Mouse (Mus musculus): ENCODE results near the gene Mrpl24.
A peak's percentile ranks its signal among the peaks of the same experiment; 100 is the strongest.

Mrpl24 gene

DNA sequence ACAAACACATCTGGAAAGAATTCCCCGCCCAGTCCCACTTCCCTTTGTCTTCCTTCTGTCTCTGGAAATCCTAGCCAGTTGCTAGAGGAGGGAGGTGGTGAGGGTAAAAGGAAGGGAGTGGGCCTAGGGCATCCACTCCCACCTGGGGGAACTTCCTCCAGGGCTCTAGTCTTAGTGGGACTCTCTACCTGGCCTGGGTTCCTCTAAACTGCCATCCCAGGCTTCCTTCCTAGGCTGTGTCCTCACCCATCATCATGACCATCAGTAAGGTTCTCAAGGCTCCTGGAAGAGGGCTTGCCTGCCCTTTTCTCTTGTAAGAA, 27.2 kb downstream of the Mrpl24 start:
- DNase-seq (ENCODE audit: inconsistent age in 2 of 2, low spot score in 1 of 2), result no peak

DNA sequence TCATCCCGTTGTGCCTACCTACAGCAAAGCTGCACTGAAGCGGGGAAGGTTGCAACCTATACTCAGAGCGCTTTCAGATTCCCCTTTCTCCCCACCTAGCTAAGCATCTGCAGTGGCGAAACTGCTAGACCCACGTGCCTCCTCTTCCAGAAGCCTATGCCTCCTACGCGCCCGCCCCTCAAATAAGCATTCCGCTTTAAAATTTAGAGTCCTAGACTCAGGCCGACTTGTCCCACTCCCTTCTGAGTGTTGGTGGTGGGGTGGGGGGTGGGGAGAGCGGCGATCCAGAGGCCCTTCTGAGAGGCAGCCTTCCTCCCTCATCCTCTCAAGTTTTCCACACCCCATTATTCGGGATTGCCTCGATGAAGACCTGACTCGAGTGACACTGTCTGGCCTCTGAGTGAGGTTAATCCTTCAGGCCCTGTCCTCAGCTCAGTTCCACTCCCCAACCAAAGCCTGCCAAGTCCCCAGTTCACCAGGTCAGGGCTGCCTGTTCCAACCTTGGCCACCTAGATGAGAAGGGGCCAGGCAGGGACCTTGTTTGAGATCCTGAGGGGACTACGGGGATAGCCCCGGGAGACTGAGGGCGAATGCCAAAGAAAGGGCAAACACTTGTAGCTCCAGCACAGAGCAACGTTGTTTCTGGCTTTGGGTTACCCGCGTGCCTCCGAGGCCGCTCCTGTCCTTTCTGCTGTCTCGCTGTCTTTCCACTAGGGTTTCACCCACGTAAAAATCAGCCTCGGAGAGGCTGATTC, 27.9 kb downstream of the Mrpl24 start:
- peak in 1 of 2 experiments; percentile 50 for DNase-seq (ENCODE audit: inconsistent age in 2 of 2, low spot score in 1 of 2)

- peak in 1 of 2 experiments; percentile 32 for DNase-seq (ENCODE audit: inconsistent age in 2 of 2, low spot score in 1 of 2)
Observed at GRCm38 (mm10) chr3:87947811-87948199, 28.5 kb downstream of the Mrpl24 start.

- DNase-seq (ENCODE audit: inconsistent age in 2 of 2, low spot score in 1 of 2), result peak in 1 of 2 experiments; percentile 46
Observed at GRCm38 (mm10) chr3:87948378-87949265, 29.3 kb downstream of the Mrpl24 start, which contains the start of gene Crabp2. Crabp2 (plus strand) TSS chr3:87948666.

DNA sequence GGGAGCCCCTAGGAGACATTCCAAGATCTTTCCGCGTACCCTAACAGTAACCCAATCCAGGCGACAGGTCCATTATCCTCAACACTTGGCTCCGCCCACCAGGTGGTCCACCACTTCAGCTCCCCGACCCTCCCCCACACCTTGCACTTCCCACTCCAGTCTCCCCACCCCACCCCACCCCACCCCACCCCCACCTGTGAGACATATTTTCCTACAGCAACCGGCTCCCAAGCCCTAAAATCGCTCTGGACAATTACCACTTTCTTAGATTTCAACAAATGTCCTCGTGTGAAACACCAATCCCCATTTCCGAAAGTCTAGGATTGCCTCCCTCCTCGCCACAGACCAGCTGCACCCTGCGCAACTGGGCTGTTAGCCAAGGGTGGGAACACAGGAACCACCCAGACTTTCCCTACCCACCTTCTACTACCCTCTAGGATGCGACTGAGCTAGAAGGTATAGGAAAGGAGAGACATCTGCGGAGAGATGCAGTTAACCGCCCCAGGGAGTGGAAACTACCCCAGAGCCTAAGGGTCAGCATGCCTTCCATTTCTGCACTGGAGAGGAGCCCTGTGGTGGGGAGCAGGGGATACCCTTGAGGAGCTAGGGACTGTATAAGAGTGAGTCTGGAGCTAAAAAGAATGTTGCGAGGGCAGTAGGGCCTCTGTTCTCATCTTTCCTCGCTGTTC, 30.1 kb downstream of the Mrpl24 start:
- no peak for DNase-seq (ENCODE audit: inconsistent age in 2 of 2, low spot score in 1 of 2)

GRCm38 (mm10) chr3:87949955-87950515, 30.7 kb downstream of the Mrpl24 start:
- no peak for DNase-seq (ENCODE audit: inconsistent age in 2 of 2, low spot score in 1 of 2)

- DNase-seq (ENCODE audit: inconsistent age in 2 of 2, low spot score in 1 of 2), result no peak
Observed at GRCm38 (mm10) chr3:87951946-87952345, 32.6 kb downstream of the Mrpl24 start.

DNA sequence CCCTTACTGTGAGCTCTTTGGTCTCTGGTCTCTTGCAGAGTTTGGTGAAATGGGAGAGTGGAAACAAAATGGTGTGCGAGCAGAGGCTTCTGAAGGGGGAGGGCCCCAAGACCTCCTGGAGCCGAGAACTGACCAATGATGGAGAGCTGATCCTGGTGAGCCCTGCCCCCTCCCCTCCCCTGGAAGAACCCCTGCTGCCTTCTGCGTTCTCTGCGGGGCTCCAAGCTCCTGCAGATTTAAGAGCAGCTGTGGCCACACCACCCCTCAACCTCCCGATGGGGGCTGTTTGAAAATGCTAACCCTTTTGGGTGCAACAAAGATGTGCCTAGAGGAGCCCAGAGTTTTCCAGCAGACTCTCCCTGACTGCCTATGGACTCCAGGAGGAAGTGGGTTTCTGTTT, 33.1 kb downstream of the Mrpl24 start:
- DNase-seq (ENCODE audit: inconsistent age in 2 of 2, low spot score in 1 of 2), result no peak

DNA sequence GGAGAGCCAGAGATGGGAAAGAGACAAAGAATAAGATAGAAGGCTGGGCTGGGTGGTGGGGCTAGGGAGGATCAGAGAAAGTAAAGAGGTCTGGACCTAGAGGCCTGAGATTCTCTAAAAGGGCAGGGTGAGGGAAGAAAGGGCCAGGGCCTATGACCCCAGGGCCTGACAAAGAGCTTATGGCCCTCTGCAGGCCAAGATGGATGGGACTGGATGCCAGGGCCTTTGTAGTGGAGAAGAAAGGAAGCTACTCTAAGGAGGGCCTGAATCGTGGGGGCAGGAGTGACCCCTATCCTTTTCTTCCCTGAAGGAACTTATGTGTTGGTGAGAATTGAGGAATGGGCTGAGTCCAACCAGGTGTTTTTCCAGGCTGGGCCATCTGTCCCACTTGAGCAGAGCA, 38.8 kb downstream of the Mrpl24 start:
- no peak for DNase-seq (ENCODE audit: inconsistent age in 2 of 2, low spot score in 1 of 2)

- no peak for DNase-seq (ENCODE audit: inconsistent age in 2 of 2, low spot score in 1 of 2)
Observed at GRCm38 (mm10) chr3:87958476-87958875, 39.2 kb downstream of the Mrpl24 start.

- no peak for DNase-seq (ENCODE audit: inconsistent age in 2 of 2, low spot score in 1 of 2)
Observed at GRCm38 (mm10) chr3:87958967-87959366, 39.7 kb downstream of the Mrpl24 start.

GRCm38 (mm10) chr3:87959371-87959770, 40.1 kb downstream of the Mrpl24 start:
- DNase-seq (ENCODE audit: inconsistent age in 2 of 2, low spot score in 1 of 2), result no peak

GRCm38 (mm10) chr3:87960191-87960585, 40.9 kb downstream of the Mrpl24 start:
- no peak for DNase-seq (ENCODE audit: inconsistent age in 2 of 2, low spot score in 1 of 2)

DNA sequence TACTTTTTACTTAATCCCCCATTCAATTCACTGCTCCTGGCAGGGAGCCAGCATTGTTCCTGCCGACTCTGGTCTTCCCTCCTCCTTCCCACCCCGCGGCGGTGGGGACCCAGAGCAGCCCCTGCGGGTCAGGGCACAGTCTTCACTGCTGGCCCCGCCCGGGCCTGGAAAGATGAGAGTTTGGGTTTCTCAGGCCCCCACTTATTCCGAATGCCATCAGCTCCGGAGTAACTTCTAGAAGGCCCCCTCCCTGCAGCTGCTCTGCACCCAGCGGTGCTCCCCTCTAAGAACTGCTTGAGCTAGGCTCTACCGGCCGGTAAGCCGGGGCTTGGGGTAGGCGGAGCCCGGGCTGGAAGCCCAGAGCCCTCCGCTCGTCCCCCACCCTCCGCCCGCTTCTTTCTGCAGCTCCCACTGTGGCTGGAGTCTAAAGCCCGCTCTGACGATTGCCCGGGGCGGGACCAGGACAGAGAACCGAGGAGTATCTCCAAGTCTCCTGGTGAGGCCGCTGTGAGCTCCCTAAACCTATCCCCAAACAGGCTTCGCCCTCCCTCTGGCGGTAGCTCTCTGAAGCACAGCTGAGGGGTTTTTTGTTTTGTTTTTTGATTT, 41.4 kb downstream of the Mrpl24 start:
- DNase-seq (ENCODE audit: inconsistent age in 2 of 2, low spot score in 1 of 2), result peak; percentile 87 to 94

DNA sequence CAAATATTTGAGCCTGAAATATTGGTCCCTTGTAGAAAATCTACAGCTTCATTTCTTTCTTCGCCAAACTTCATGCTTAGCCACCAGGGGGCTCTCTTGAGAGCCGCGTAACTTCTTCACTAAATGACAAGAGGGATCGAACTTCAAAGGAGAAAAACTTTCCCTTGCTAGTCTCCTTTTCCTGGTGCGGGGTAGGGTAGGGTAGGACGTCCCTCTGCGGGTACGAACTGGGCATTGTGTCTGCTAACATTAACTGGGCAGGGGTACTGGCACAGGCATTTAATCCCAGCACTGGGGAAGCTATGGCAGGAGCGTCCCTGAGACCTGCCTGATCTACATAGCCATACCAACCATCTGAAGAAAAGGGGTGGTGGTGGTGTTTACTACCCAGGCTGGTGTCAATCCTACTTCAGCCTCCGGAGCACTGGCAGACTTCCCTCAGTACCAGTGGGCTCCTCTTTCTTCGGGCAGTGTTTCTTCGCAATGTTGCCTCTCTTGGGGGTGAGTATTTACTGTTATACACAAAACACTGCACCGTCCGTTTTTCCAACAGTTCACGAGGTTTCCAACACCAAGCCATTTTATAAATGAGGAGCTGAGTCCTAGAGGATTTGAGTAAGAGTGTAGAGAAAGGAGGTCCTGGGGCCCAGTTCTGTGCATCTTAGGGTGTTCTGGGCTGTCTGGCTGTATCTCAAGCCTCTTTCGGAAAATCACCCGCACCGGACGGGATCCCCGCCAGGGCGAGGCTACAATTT, 51.1 kb downstream of the Mrpl24 start:
- DNase-seq (ENCODE audit: inconsistent age in 2 of 2, low spot score in 1 of 2), result peak; percentile 57 to 88

GRCm38 (mm10) chr3:87970939-87971488, 51.7 kb downstream of the Mrpl24 start, which contains the start of gene Nes:
Nes (plus strand) TSS chr3:87971078.
- peak; percentile 47 to 76 for DNase-seq (ENCODE audit: inconsistent age in 2 of 2, low spot score in 1 of 2)

DNA sequence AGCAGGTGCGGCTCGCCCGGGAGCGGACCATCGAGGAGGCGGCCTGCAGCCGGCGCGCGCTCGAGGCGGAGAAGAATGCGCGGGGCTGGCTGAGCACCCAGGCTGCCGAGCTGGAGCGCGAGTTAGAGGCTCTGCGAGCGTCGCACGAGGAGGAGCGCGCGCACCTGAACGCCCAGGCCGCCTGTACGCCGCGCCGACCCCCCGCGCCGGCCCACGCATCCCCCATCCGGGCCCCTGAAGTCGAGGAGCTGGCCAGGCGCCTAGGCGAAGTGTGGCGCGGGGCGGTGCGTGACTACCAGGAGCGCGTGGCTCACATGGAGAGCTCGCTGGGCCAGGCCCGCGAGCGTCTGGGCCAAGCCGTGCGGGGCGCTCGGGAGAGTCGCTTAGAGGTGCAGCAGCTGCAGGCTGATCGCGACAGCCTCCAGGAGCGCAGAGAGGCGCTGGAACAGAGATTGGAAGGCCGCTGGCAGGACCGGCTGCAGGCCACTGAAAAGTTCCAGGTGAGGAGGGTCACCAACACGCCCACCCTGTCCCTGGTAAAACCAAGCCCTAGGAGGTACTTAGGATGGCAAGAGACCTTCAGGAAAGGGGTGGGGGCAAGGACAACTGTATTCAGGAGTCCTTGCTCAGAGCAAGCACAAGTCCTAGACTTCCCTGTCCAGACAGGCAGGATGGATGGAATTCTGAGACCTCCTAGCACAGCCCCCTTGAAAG, 52.3 kb downstream of the Mrpl24 start:
- no peak for DNase-seq (ENCODE audit: inconsistent age in 2 of 2, low spot score in 1 of 2)

GRCm38 (mm10) chr3:87972203-87972664, 52.9 kb downstream of the Mrpl24 start:
- no peak for DNase-seq (ENCODE audit: inconsistent age in 2 of 2, low spot score in 1 of 2)

- no peak for DNase-seq (ENCODE audit: inconsistent age in 2 of 2, low spot score in 1 of 2)
Observed at GRCm38 (mm10) chr3:87972776-87973175, 53.5 kb downstream of the Mrpl24 start.
